Mouse (Mus musculus) embryonic facial prominence, embryonic 11.5 days (tissue): ENCODE data around the gene D7Ertd443e. TPM values are rescaled to one million over a fixed set of nuclear protein-coding genes. Genes with fewer than 3 reads are reported as not detected.

Source experiments
- ATAC-seq: fragments of 200-750 bp; cut with Nextera tagmentation; replicated peaks from 2 replicates; pipeline ENCODE4 v1.8.0; 2017; ENCODE audit warnings: low read depth; ENCODE audit not compliant: insufficient number of reproducible peaks, low FRiP score, low TSS enrichment
- DNase-seq: peaks from one replicate; pipeline ENCODE4 v3.0.0-alpha.2; 2015; ENCODE audit warnings: low spot score
- H3K27ac ChIP-seq: fragments of 300-500 bp; sonication (generic); replicated peaks from 2 replicates; pipeline ENCODE4 v1.5.1; 2014; ENCODE audit warnings: mild to moderate bottlenecking, low read depth, low read length, control low read depth
- H3K27me3 ChIP-seq: fragments of 300-500 bp; sonication (generic); 2 replicates; pipeline ENCODE4 v1.6.1; 2014; ENCODE audit warnings: mild to moderate bottlenecking, low read length, moderate library complexity, mixed read lengths; ENCODE audit not compliant: control insufficient read depth, insufficient read depth
- H3K36me3 ChIP-seq: fragments of 300-500 bp; sonication (generic); replicated peaks from 2 replicates; pipeline ENCODE4 v1.6.1; 2014; ENCODE audit warnings: low read depth, mild to moderate bottlenecking, low read length, moderate library complexity, mixed read lengths; ENCODE audit not compliant: control insufficient read depth, insufficient read depth
- H3K4me1 ChIP-seq: fragments of 300-500 bp; sonication (generic); 2 replicates; pipeline ENCODE4 v1.6.1; 2014; ENCODE audit warnings: low read length, mixed read lengths; ENCODE audit not compliant: control insufficient read depth, insufficient read depth
- H3K4me2 ChIP-seq: fragments of 300-500 bp; sonication (generic); 2 replicates; pipeline ENCODE4 v1.6.1; 2014; ENCODE audit warnings: low read depth, mild to moderate bottlenecking, control low read depth, low read length, moderate library complexity
- H3K4me3 ChIP-seq: fragments of 300-500 bp; sonication (generic); 2 replicates; pipeline ENCODE4 v1.5.1; 2014; ENCODE audit warnings: low read depth, low read length, control low read depth
- H3K9ac ChIP-seq: fragments of 300-500 bp; sonication (generic); replicated peaks from 2 replicates; pipeline ENCODE4 v1.6.1; 2014; ENCODE audit warnings: mild to moderate bottlenecking, control low read depth, low read length
- H3K9me3 ChIP-seq: fragments of 300-500 bp; sonication (generic); replicated peaks from 2 replicates; pipeline ENCODE4 v1.6.1; 2016; ENCODE audit warnings: mild to moderate bottlenecking, low read length, inconsistent platforms, mixed read lengths; ENCODE audit not compliant: control insufficient read depth
- WGBS: fragments of 180-500 bp; shearing (Covaris S2); extraction: QIAGEN DNeasy Blood & Tissue Kit; methylation state at CpG from one replicate; pipeline ENCODE4 v1.1.7; 2014; 5-methylcytosine and 5-hydroxymethylcytosine counted together
- polyA plus RNA-seq: library from polyadenylated mRNA; unstranded; fragments of >200 nt; fragmentation: Nextera tagmentation; extraction: Ambion mirVana; gene quantifications from 2 replicates; pipeline ENCODE4 v1.2.1, GENCODE M21; 2014

The D7Ertd443e gene
- 0.07 and 0.18 TPM in 2 replicates for polyA plus RNA-seq

GRCm38 (mm10) chr7:134385561-134385960 is at the start of gene D7Ertd443e:
Gene D7Ertd443e (minus strand): TSS chr7:134385661.
- H3K4me1 ChIP-seq, result no peaks in the 10 kb centered on the region
- H3K27ac ChIP-seq, result no peak within 1 kb of the TSS
- ATAC-seq, result no peak
- no peak within 1 kb of the TSS for H3K4me3 ChIP-seq
- no peak for DNase-seq
- no peak within 1 kb of the TSS for H3K9ac ChIP-seq
- H3K36me3 ChIP-seq, result no peaks in the 10 kb centered on the region
- H3K27me3 ChIP-seq, result no peaks in the 10 kb centered on the region
- H3K4me2 ChIP-seq, result no peak within 1 kb of the TSS
- 91% methylated on average over 5 of the region's 5 CpGs for WGBS
- no peaks in the 10 kb centered on the region for H3K9me3 ChIP-seq

GRCm38 (mm10) chr7:134431681-134432080 is 46.2 kb upstream of the D7Ertd443e start:
- Histone ChIP-seq H3K27me3 (no peaks in the 10 kb centered on the region), H3K27ac (no peak overlapping the region), H3K36me3 (no peaks in the 10 kb centered on the region), H3K9ac (no peak overlapping the region), H3K4me2 (no peak overlapping the region), H3K9me3 (no peaks in the 10 kb centered on the region), H3K4me1 (no peaks in the 10 kb centered on the region), H3K4me3 (no peak overlapping the region)
- ATAC-seq (no peak), DNase-seq (no peak)
- 92% methylated on average over 3 of the region's 3 CpGs for WGBS

GRCm38 (mm10) chr7:134428676-134429075 is 43.2 kb upstream of the D7Ertd443e start:
- Histone ChIP-seq H3K27ac (no peak overlapping the region), H3K4me1 (no peaks in the 10 kb centered on the region), H3K9me3 (no peaks in the 10 kb centered on the region; the same call in 1 of the 2 replicates), H3K27me3 (no peaks in the 10 kb centered on the region), H3K4me3 (no peak overlapping the region), H3K36me3 (no peaks in the 10 kb centered on the region), H3K9ac (no peak overlapping the region), H3K4me2 (no peak overlapping the region)
- DNase-seq, result no peak
- WGBS, result 85% methylated on average over 2 of the region's 2 CpGs
- no peak for ATAC-seq

DNA sequence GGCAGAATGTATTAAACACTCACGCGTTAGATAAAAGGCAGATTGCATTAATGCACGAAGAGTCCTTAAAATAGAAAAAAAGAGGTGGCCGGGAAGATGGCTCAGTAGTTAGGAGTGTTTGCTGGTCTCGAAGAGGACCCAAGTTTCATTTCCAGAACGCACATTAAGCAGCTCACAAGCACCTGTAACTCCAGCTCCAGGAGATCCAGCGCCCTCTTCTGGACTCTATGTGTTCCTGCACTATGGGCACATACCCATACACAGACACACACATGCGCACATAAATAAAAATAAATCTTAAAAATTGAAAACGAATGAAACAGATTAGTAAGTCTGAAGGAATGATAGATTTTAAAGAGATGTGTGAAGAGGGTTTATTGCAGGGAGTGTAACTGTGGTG is 29.6 kb upstream of the D7Ertd443e start:
- no peak overlapping the region for H3K27ac ChIP-seq
- H3K4me2 ChIP-seq, result no peak overlapping the region
- no peaks in the 10 kb centered on the region for H3K9me3 ChIP-seq
- 92% methylated on average over 9 of the region's 9 CpGs for WGBS
- ATAC-seq, result no peak
- H3K27me3 ChIP-seq, result no peaks in the 10 kb centered on the region
- H3K9ac ChIP-seq, result no peak overlapping the region
- no peaks in the 10 kb centered on the region for H3K36me3 ChIP-seq
- no peak for DNase-seq
- no peaks in the 10 kb centered on the region for H3K4me1 ChIP-seq
- no peak overlapping the region for H3K4me3 ChIP-seq

- no peaks in the 10 kb centered on the region for H3K4me1 ChIP-seq
- H3K9me3 ChIP-seq, result no peaks in the 10 kb centered on the region
- DNase-seq (peak; percentile 23), ATAC-seq (no peak)
- no peak overlapping the region for H3K27ac ChIP-seq
- WGBS, result 43% methylated on average over 14 of the region's 14 CpGs
- H3K27me3 ChIP-seq, result no peaks in the 10 kb centered on the region
- no peak overlapping the region for H3K4me3 ChIP-seq
- H3K9ac ChIP-seq, result no peak overlapping the region
- no peaks in the 10 kb centered on the region for H3K36me3 ChIP-seq
- no peak overlapping the region for H3K4me2 ChIP-seq
Measured at GRCm38 (mm10) chr7:134414005-134414690, 28.7 kb upstream of the D7Ertd443e start.

GRCm38 (mm10) chr7:134408641-134409040 is 23.2 kb upstream of the D7Ertd443e start:
- H3K9ac ChIP-seq, result no peak overlapping the region
- ATAC-seq (no peak), DNase-seq (peak; percentile 13)
- no peak overlapping the region for H3K27ac ChIP-seq
- H3K36me3 ChIP-seq, result no peaks in the 10 kb centered on the region
- no peak overlapping the region for H3K4me3 ChIP-seq
- no peaks in the 10 kb centered on the region for H3K9me3 ChIP-seq
- 76% methylated on average over 13 of the region's 13 CpGs for WGBS
- H3K27me3 ChIP-seq, result no peaks in the 10 kb centered on the region
- no peaks in the 10 kb centered on the region for H3K4me1 ChIP-seq
- H3K4me2 ChIP-seq, result no peak overlapping the region

- 69% methylated on average over 2 of the region's 2 CpGs for WGBS
- H3K4me2 ChIP-seq, result no peak overlapping the region
- no peaks in the 10 kb centered on the region for H3K27me3 ChIP-seq
- no peak overlapping the region for H3K9ac ChIP-seq
- H3K27ac ChIP-seq, result no peak overlapping the region
- no peaks in the 10 kb centered on the region for H3K36me3 ChIP-seq
- H3K4me3 ChIP-seq, result no peak overlapping the region
- ATAC-seq (no peak), DNase-seq (no peak)
- H3K4me1 ChIP-seq, result no peaks in the 10 kb centered on the region
- H3K9me3 ChIP-seq, result no peaks in the 10 kb centered on the region
Measured at GRCm38 (mm10) chr7:134400746-134401145, 15.3 kb upstream of the D7Ertd443e start.

DNA sequence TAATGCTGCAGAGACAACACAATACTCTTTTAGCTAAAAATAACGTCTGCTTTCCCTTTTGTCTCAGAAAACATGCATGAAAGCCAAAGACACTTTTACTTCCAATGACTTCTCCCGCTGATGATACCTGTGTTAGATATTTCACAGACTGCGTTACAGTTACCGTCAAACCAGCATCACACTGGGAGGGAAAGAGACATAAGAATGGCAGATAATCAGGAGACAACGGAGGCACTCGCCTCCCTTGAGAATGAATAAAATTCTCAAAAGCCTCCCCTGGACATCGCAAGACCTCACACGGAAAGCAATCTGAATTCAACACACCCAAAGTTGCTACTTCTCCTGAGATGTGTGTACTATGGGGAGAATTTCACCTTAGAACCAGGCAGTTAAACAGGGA is 11.3 kb upstream of the D7Ertd443e start:
- Histone ChIP-seq H3K4me2 (no peak overlapping the region), H3K4me3 (no peak overlapping the region), H3K27ac (no peak overlapping the region), H3K9ac (no peak overlapping the region), H3K27me3 (no peaks in the 10 kb centered on the region), H3K36me3 (no peaks in the 10 kb centered on the region), H3K4me1 (no peaks in the 10 kb centered on the region), H3K9me3 (no peaks in the 10 kb centered on the region)
- 82% methylated on average over 8 of the region's 8 CpGs for WGBS
- ATAC-seq, result no peak
- DNase-seq, result no peak
